Mouse (Mus musculus) heart, embryonic 16.5 days (tissue): ENCODE data around the gene Hnrnpr. TPM values are rescaled to one million over a fixed set of nuclear protein-coding genes. Genes with fewer than 3 reads are reported as not detected.

Source experiments
- ATAC-seq: fragments of 200-750 bp; cut with Nextera tagmentation; replicated peaks from 2 replicates; pipeline ENCODE4 v1.8.0; 2017; ENCODE audit warnings: moderate number of reproducible peaks; ENCODE audit not compliant: insufficient read depth, low FRiP score; ENCODE audit errors: extremely low read depth
- H3K27ac ChIP-seq: fragments of 300-500 bp; sonication (generic); 2 replicates; pipeline ENCODE4 v1.5.1; 2014; ENCODE audit warnings: mild to moderate bottlenecking, low read length, control low read depth, moderate library complexity
- H3K27me3 ChIP-seq: fragments of 300-500 bp; sonication (generic); 2 replicates; pipeline ENCODE4 v1.6.1; 2014; ENCODE audit warnings: low read length, mixed read lengths; ENCODE audit not compliant: control insufficient read depth, insufficient read depth
- H3K36me3 ChIP-seq: fragments of 300-500 bp; sonication (generic); 2 replicates; pipeline ENCODE4 v1.6.1; 2014; ENCODE audit not compliant: control insufficient read depth, insufficient read depth
- H3K4me1 ChIP-seq: fragments of 300-500 bp; sonication (generic); 2 replicates; pipeline ENCODE4 v1.6.1; 2014; ENCODE audit warnings: low read length, mixed read lengths; ENCODE audit not compliant: control insufficient read depth, insufficient read depth
- H3K4me2 ChIP-seq: fragments of 300-500 bp; sonication (generic); 2 replicates; pipeline ENCODE4 v1.6.1; 2014; ENCODE audit warnings: low read depth, mild to moderate bottlenecking, control low read depth, low read length
- H3K4me3 ChIP-seq: fragments of 300-500 bp; sonication (generic); 2 replicates; pipeline ENCODE4 v1.5.1; 2014; ENCODE audit warnings: mild to moderate bottlenecking, control low read depth, low read length
- H3K9ac ChIP-seq: fragments of 300-500 bp; sonication (generic); 2 replicates; pipeline ENCODE4 v1.6.1; 2014; ENCODE audit warnings: low read length, control low read depth
- H3K9me3 ChIP-seq: fragments of 300-500 bp; sonication (generic); replicated peaks from 2 replicates; pipeline ENCODE4 v1.6.1; 2016; ENCODE audit warnings: low read length; ENCODE audit not compliant: control insufficient read depth
- WGBS: fragments of 180-500 bp; shearing (Covaris S2); extraction: QIAGEN DNeasy Blood & Tissue Kit; methylation state at CpG from one replicate; pipeline ENCODE4 v1.1.7; 2014; 5-methylcytosine and 5-hydroxymethylcytosine counted together
- polyA plus RNA-seq: library from polyadenylated mRNA; unstranded; fragments of >200 nt; fragmentation: Nextera tagmentation; extraction: Ambion mirVana; gene quantifications from 2 replicates; pipeline ENCODE4 v1.2.1, GENCODE M21; 2015

Gene Hnrnpr
- polyA plus RNA-seq, 1 experiment from 2014 or later = 95.8 TPM

- H3K9me3 ChIP-seq = no peaks in the 10 kb centered on the region
- H3K9ac ChIP-seq = no peak overlapping the region
- H3K4me2 ChIP-seq = no peak overlapping the region
- H3K36me3 ChIP-seq = peaks cover 30% of the 10 kb centered on the region
- no peak overlapping the region for H3K27ac ChIP-seq
- ATAC-seq = no peak
- 60% methylated on average over 4 of the region's 4 CpGs for WGBS
- no peaks in the 10 kb centered on the region for H3K27me3 ChIP-seq
- no peak overlapping the region for H3K4me3 ChIP-seq
- peaks cover 2% of the 10 kb centered on the region for H3K4me1 ChIP-seq
These were observed 9.3 kb downstream of the Hnrnpr start for GRCm38 (mm10) chr4:136320016-136320415.

GRCm38 (mm10) chr4:136324226-136324625, 13.5 kb downstream of the Hnrnpr start:
- WGBS = 34% methylated on average over 2 of the region's 2 CpGs
- Histone ChIP-seq H3K9ac (no peak overlapping the region), H3K27ac (no peak overlapping the region), H3K4me3 (no peak overlapping the region), H3K36me3 (peaks cover 24% of the 10 kb centered on the region), H3K27me3 (no peaks in the 10 kb centered on the region), H3K4me1 (no peaks in the 10 kb centered on the region; the same call in 1 of the 2 replicates), H3K4me2 (no peak overlapping the region), H3K9me3 (no peaks in the 10 kb centered on the region)
- ATAC-seq = no peak

- Histone ChIP-seq H3K9me3 (no peaks in the 10 kb centered on the region), H3K4me2 (no peak overlapping the region), H3K27me3 (no peaks in the 10 kb centered on the region), H3K27ac (peak overlapping the region; percentile 10; the same call in 1 of the 2 replicates), H3K36me3 (peaks cover 25% of the 10 kb centered on the region), H3K4me1 (no peaks in the 10 kb centered on the region; the same call in 1 of the 2 replicates), H3K4me3 (no peak overlapping the region), H3K9ac (no peak overlapping the region)
- ATAC-seq = no peak; the same call in 1 of the 2 replicates
- WGBS = 62% methylated on average over 5 of the region's 5 CpGs
These were observed 16.5 kb downstream of the Hnrnpr start for GRCm38 (mm10) chr4:136327238-136327637.

- H3K36me3 ChIP-seq = peaks cover 22% of the 10 kb centered on the region
These were observed 17.4 kb downstream of the Hnrnpr start for GRCm38 (mm10) chr4:136328115-136328514.

DNA sequence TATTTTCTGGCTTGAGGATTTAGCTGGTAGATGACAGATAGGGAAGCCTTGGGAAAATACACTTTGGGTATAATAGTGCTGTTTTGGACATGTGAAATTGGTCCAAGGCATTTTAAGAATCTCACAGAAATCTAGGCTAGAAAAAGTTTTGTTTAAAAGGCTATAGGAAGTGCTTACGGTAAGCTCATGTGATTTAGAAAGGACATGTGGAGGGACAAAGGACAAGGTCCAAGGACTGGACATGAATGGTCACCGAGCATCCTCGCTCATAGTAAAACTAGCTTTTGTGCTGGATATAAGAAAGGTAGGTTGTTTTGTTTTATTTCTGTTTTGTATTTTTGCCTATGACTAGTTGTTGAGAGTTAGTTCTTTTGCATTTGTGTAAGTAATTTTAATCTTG, 21.0 kb downstream of the Hnrnpr start:
- peaks cover 30% of the 10 kb centered on the region for H3K36me3 ChIP-seq
- H3K4me3 ChIP-seq = no peak overlapping the region
- H3K4me1 ChIP-seq = peaks cover 9% of the 10 kb centered on the region
- H3K9ac ChIP-seq = no peak overlapping the region
- no peak overlapping the region for H3K27ac ChIP-seq
- no peaks in the 10 kb centered on the region for H3K27me3 ChIP-seq
- H3K9me3 ChIP-seq = no peaks in the 10 kb centered on the region
- H3K4me2 ChIP-seq = no peak overlapping the region
- WGBS = 92% methylated on average over 3 of the region's 3 CpGs
- no peak for ATAC-seq

More at GRCm38 (mm10) chr4:136328115-136328514, 17.4 kb downstream of the Hnrnpr start:
- no peaks in the 10 kb centered on the region for H3K9me3 ChIP-seq
- ATAC-seq = no peak
- no peak overlapping the region for H3K4me3 ChIP-seq
- H3K9ac ChIP-seq = no peak overlapping the region
- H3K27me3 ChIP-seq = no peaks in the 10 kb centered on the region
- no peaks in the 10 kb centered on the region; the same call in 1 of the 2 replicates for H3K4me1 ChIP-seq
- H3K27ac ChIP-seq = no peak overlapping the region
- no peak overlapping the region for H3K4me2 ChIP-seq

DNA sequence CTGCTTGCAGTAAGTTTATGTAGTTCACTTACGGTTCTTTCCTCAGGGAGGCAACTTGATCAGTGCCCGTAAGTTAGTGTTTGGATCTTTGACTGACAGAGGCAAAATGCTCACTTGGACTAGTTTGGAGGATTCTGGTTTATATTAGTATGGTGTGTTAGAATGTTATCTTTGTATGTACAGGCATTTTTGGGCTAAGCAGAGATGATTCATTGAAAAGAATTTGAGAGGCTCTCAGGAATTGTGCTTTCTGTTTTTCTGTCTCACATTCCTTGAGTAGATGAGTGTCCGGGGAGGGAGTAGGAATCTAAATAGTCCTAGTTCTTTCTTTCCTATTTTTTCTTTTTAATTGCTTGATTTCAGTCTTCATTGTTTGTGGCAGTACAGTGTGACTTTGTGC, 22.4 kb downstream of the Hnrnpr start:
- Histone ChIP-seq H3K4me2 (no peak overlapping the region), H3K4me3 (no peak overlapping the region), H3K9me3 (no peaks in the 10 kb centered on the region), H3K9ac (no peak overlapping the region), H3K36me3 (peaks cover 31% of the 10 kb centered on the region), H3K4me1 (peaks cover 12% of the 10 kb centered on the region), H3K27me3 (no peaks in the 10 kb centered on the region), H3K27ac (no peak overlapping the region)
- ATAC-seq = no peak
- WGBS = 55% methylated on average over 3 of the region's 3 CpGs

- Histone ChIP-seq H3K4me1 (peaks cover 12% of the 10 kb centered on the region), H3K27ac (peak overlapping the region; percentile 75), H3K27me3 (no peaks in the 10 kb centered on the region), H3K9me3 (no peaks in the 10 kb centered on the region), H3K4me2 (peak overlapping the region; percentile 5; the same call in 1 of the 2 replicates), H3K4me3 (no peak overlapping the region), H3K36me3 (peaks cover 35% of the 10 kb centered on the region), H3K9ac (no peak overlapping the region)
- ATAC-seq = peak; percentile 80; the same call in 1 of the 2 replicates
- 29% methylated on average over 2 of the region's 2 CpGs for WGBS
These were observed 24.3 kb downstream of the Hnrnpr start for GRCm38 (mm10) chr4:136335065-136335464.

DNA sequence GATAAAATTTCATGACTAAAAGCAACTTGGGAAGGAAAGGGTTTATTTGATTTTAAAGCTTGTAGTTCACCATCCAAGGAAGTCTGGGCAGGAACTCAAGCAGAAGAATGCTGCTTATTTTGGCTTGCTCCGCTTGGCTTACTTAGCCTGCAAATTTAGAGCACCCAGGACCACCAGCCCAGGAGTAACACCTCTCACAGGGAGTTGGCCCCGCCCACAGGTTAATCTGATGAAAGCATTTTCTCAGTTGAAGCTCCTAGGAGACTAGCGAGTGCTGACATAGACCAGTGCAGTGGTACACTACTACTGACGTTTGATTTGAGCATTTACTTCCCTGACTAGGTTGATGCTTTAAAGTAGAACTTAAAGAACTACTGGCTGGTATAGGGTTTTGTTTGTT, 26.4 kb downstream of the Hnrnpr start:
- Histone ChIP-seq H3K9ac (no peak overlapping the region), H3K4me2 (no peak overlapping the region), H3K27me3 (no peaks in the 10 kb centered on the region), H3K9me3 (no peaks in the 10 kb centered on the region), H3K27ac (no peak overlapping the region), H3K4me3 (no peak overlapping the region), H3K36me3 (peaks cover 35% of the 10 kb centered on the region), H3K4me1 (peaks cover 12% of the 10 kb centered on the region)
- 38% methylated on average over 4 of the region's 4 CpGs for WGBS
- ATAC-seq = peak; percentile 55; the same call in 1 of the 2 replicates

DNA sequence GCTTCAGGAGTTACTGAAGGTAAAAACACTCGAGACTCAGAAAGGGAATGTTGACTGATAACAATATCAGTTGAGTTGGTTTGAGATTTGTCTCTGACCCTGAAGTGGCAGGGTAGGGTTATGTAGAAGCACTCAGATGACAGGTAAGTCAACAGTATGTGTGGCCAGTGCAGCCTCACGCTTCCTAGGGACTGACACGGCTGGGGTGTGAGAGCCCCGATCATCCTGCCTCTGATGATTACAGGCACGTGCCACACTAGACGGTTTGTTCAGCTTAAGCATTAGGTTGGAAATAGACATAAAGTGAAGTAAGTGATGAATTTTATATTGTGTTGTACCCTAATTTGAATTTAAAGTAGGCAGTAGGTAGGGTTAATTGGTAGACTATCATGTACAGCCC, 38.9 kb downstream of the Hnrnpr start:
- Histone ChIP-seq H3K27me3 (no peaks in the 10 kb centered on the region), H3K36me3 (peaks cover 36% of the 10 kb centered on the region), H3K9me3 (no peaks in the 10 kb centered on the region), H3K9ac (no peak overlapping the region), H3K4me1 (0 out of 2 replicates have a peak, but pooled peaks cover 2% of the 10 kb centered on the region), H3K4me3 (no peak overlapping the region), H3K4me2 (no peak overlapping the region), H3K27ac (no peak overlapping the region)
- no peak for ATAC-seq
- 47% methylated on average over 6 of the region's 6 CpGs for WGBS
